Mouse (Mus musculus) midbrain, postnatal 0 days (tissue): Measurements from ENCODE around the gene Fam90a1a. TPM values are rescaled to one million over a fixed set of nuclear protein-coding genes. Genes with fewer than 3 reads are reported as not detected.

Source experiments
- ATAC-seq: fragments of 200-750 bp; cut with Nextera tagmentation; 2 replicates; pipeline ENCODE4 v1.8.0; 2017; ENCODE audit warnings: moderate number of reproducible peaks, mild to moderate bottlenecking, moderate TSS enrichment, moderate library complexity; ENCODE audit not compliant: low FRiP score
- DNase-seq: peaks from one replicate; pipeline ENCODE4 v3.0.0-alpha.2; 2015; ENCODE audit warnings: low spot score
- H3K27ac ChIP-seq: fragments of 300-500 bp; sonication (generic); 2 replicates; pipeline ENCODE4 v1.5.1; 2014; ENCODE audit warnings: low read depth, mild to moderate bottlenecking, low read length, mixed read lengths
- H3K27me3 ChIP-seq: fragments of 300-500 bp; sonication (generic); 2 replicates; pipeline ENCODE4 v1.6.1; 2014; ENCODE audit warnings: low read length, control low read depth, mixed read lengths; ENCODE audit not compliant: insufficient read depth
- H3K36me3 ChIP-seq: fragments of 300-500 bp; sonication (generic); 2 replicates; pipeline ENCODE4 v1.6.1; 2014; ENCODE audit warnings: low read length, control low read depth, mixed read lengths; ENCODE audit not compliant: insufficient read depth
- H3K4me1 ChIP-seq: fragments of 300-500 bp; sonication (generic); 2 replicates; pipeline ENCODE4 v1.6.1; 2014; ENCODE audit warnings: mild to moderate bottlenecking, control low read depth, antibody characterized with exemption, low read length, mixed read lengths; ENCODE audit not compliant: insufficient read depth
- H3K4me2 ChIP-seq: fragments of 300-500 bp; sonication (generic); 2 replicates; pipeline ENCODE4 v1.6.1; 2014; ENCODE audit warnings: low read depth, mild to moderate bottlenecking, low read length, mixed read lengths; ENCODE audit not compliant: poor library complexity, severe bottlenecking
- H3K4me3 ChIP-seq: fragments of 300-500 bp; sonication (generic); 2 replicates; pipeline ENCODE4 v1.5.1; 2014; ENCODE audit warnings: low read depth, mild to moderate bottlenecking, low read length, moderate library complexity
- H3K9ac ChIP-seq: fragments of 300-500 bp; sonication (generic); replicated peaks from 2 replicates; pipeline ENCODE4 v1.6.1; 2014; ENCODE audit warnings: mild to moderate bottlenecking, low read length, moderate library complexity, mixed read lengths; ENCODE audit not compliant: poor library complexity, severe bottlenecking
- H3K9me3 ChIP-seq: fragments of 300-500 bp; sonication (generic); 2 replicates; pipeline ENCODE4 v1.6.1; 2016; ENCODE audit warnings: low read length, control low read depth
- CTCF ChIP-seq: IDR thresholded peaks from 2 replicates; pipeline ENCODE4 v1.5.1; 2016; ENCODE audit warnings: antibody characterized with exemption, mild to moderate bottlenecking
- WGBS: fragments of 180-500 bp; shearing (Covaris S2); extraction: QIAGEN DNeasy Blood & Tissue Kit; methylation state at CpG from one replicate; pipeline ENCODE4 v1.1.7; 2014; 5-methylcytosine and 5-hydroxymethylcytosine counted together
- polyA plus RNA-seq: library from polyadenylated mRNA; unstranded; fragments of >200 nt; fragmentation: Nextera tagmentation; extraction: Ambion mirVana; gene quantifications from 2 replicates; pipeline ENCODE4 v1.2.1, GENCODE M21; 2015
- total RNA-seq: library from RNA; depleted of rRNA; stranded (reverse); fragments of >200 nt; gene quantifications from 2 replicates; pipeline ENCODE4 v1.2.3, GENCODE M21; 2014; rRNA removed

Gene Fam90a1a
- total and polyA plus RNA-seq, 2 experiments from 2014 or later: not detected

- peaks cover 4% of the 10 kb centered on the region; the same call in 1 of the 2 replicates for H3K36me3 ChIP-seq
- 66% methylated on average over 3 of the region's 3 CpGs for WGBS
- ATAC-seq (no peak), DNase-seq (peak; percentile 13)
- TF ChIP-seq CTCF: no peak
- H3K4me1 ChIP-seq: no peaks in the 10 kb centered on the region
- no peaks in the 10 kb centered on the region for H3K9me3 ChIP-seq
- H3K4me2 ChIP-seq: no peak overlapping the region
- no peak overlapping the region for H3K27ac ChIP-seq
- H3K27me3 ChIP-seq: no peaks in the 10 kb centered on the region
- no peak overlapping the region for H3K4me3 ChIP-seq
- H3K9ac ChIP-seq: no peak overlapping the region
Measured at GRCm38 (mm10) chr8:22009403-22009802, 50.9 kb downstream of the Fam90a1a start.

- Histone ChIP-seq H3K27me3 (no peaks in the 10 kb centered on the region), H3K9ac (no peak overlapping the region), H3K27ac (no peak overlapping the region), H3K4me2 (no peak overlapping the region), H3K4me1 (no peaks in the 10 kb centered on the region), H3K36me3 (no peaks in the 10 kb centered on the region), H3K9me3 (no peaks in the 10 kb centered on the region), H3K4me3 (no peak overlapping the region)
- no peak for ATAC-seq
- WGBS: 82% methylated on average over 24 of the region's 24 CpGs
- TF ChIP-seq CTCF: no peak
- no peak for DNase-seq
Measured at GRCm38 (mm10) chr8:22013034-22013707, 54.7 kb downstream of the Fam90a1a start.

Other genes starting within 250 kb of the Fam90a1a start
- gene Defa24, start 224.2 kb upstream of the Fam90a1a start, total RNA-seq: not detected in 2 replicates
- gene Defa24, start 224.2 kb upstream of the Fam90a1a start, polyA plus RNA-seq: not detected in 2 replicates
- gene Defb50, start 135.2 kb upstream of the Fam90a1a start, total RNA-seq: not detected in 2 replicates
- gene Defb50, start 135.2 kb upstream of the Fam90a1a start, polyA plus RNA-seq: not detected in 2 replicates
- not detected in 2 replicates for gene Defb2, start 118.8 kb upstream of the Fam90a1a start, total RNA-seq
- gene Defb2, start 118.8 kb upstream of the Fam90a1a start, polyA plus RNA-seq: not detected in 2 replicates
- not detected in 2 replicates for gene Defb10, start 99.8 kb upstream of the Fam90a1a start, total RNA-seq
- not detected in 2 replicates for gene Defb10, start 99.8 kb upstream of the Fam90a1a start, polyA plus RNA-seq
- gene Defb9, start 73.3 kb upstream of the Fam90a1a start, total RNA-seq: not detected in 2 replicates
- gene Defb9, start 73.3 kb upstream of the Fam90a1a start, polyA plus RNA-seq: not detected in 2 replicates
- not detected in 2 replicates for gene Defb11, start 52.3 kb upstream of the Fam90a1a start, total RNA-seq
- not detected in 2 replicates for gene Defb11, start 52.3 kb upstream of the Fam90a1a start, polyA plus RNA-seq
- gene Defb15, start 26.0 kb upstream of the Fam90a1a start, total RNA-seq: not detected in 2 replicates
- not detected in 2 replicates for gene Defb15, start 26.0 kb upstream of the Fam90a1a start, polyA plus RNA-seq
- not detected in 2 replicates for gene Defb35, start 20.4 kb upstream of the Fam90a1a start, total RNA-seq
- gene Defb35, start 20.4 kb upstream of the Fam90a1a start, polyA plus RNA-seq: not detected in 2 replicates
- not detected in 2 replicates for gene Defb13, start 12.0 kb upstream of the Fam90a1a start, total RNA-seq
- not detected in 2 replicates for gene Defb13, start 12.0 kb upstream of the Fam90a1a start, polyA plus RNA-seq
- gene Ccdc70, start 11.1 kb downstream of the Fam90a1a start, total RNA-seq: not detected in 2 replicates
- gene Ccdc70, start 11.1 kb downstream of the Fam90a1a start, polyA plus RNA-seq: not detected in 2 replicates
- gene Atp7b, start 101.6 kb downstream of the Fam90a1a start, total RNA-seq: 3.3 and 5.4 TPM in 2 replicates
- 1.6 TPM in 2 replicates for gene Atp7b, start 101.6 kb downstream of the Fam90a1a start, polyA plus RNA-seq
- gene Alg11, start 102.0 kb downstream of the Fam90a1a start, total RNA-seq: 39.1 and 44.6 TPM in 2 replicates
- gene Alg11, start 102.0 kb downstream of the Fam90a1a start, polyA plus RNA-seq: 38.8 and 40.7 TPM in 2 replicates
- 0.38 and 0.66 TPM in 2 replicates for gene Nek5, start 166.3 kb downstream of the Fam90a1a start, total RNA-seq
- 0.59 and 1.1 TPM in 2 replicates for gene Nek5, start 166.3 kb downstream of the Fam90a1a start, polyA plus RNA-seq
- 4.1 and 4.4 TPM in 2 replicates for gene Nek3, start 207.7 kb downstream of the Fam90a1a start, total RNA-seq
- 5.1 and 6.8 TPM in 2 replicates for gene Nek3, start 207.7 kb downstream of the Fam90a1a start, polyA plus RNA-seq
- gene Ckap2, start 227.1 kb downstream of the Fam90a1a start, total RNA-seq: 4.1 and 7.5 TPM in 2 replicates
- 5.1 and 5.4 TPM in 2 replicates for gene Ckap2, start 227.1 kb downstream of the Fam90a1a start, polyA plus RNA-seq
- 33.2 and 38.9 TPM in 2 replicates for gene Vps36, start 234.1 kb downstream of the Fam90a1a start, total RNA-seq
- 37.4 and 40.9 TPM in 2 replicates for gene Vps36, start 234.1 kb downstream of the Fam90a1a start, polyA plus RNA-seq